Mouse (Mus musculus) E14TG2a.4 (cell line): ENCODE data around the gene Hmga2.

Experiments used
- H3K27me3 ChIP-seq: 2 replicates; pipeline ENCODE4 v1.6.1; 2014; ENCODE audit warnings: low read length, control low read depth; ENCODE audit not compliant: insufficient read depth
- H3K36me3 ChIP-seq: 2 replicates; pipeline ENCODE4 v1.6.1; 2014; ENCODE audit warnings: low read length, control low read depth; ENCODE audit not compliant: insufficient read depth
- H3K4me1 ChIP-seq: replicated peaks from 2 replicates; pipeline ENCODE4 v1.6.1; 2014; ENCODE audit warnings: low read depth, low read length, control low read depth
- H3K4me3 ChIP-seq: replicated peaks from 2 replicates; pipeline ENCODE4 v1.5.1; 2014; ENCODE audit warnings: mild to moderate bottlenecking, low read length
- H3K9me3 ChIP-seq: 2 replicates; pipeline ENCODE4 v1.6.1; 2014; ENCODE audit warnings: low read length, control low read depth
- CTCF ChIP-seq: conservative IDR thresholded peaks from 2 replicates; pipeline ENCODE4 v1.5.1; 2014; ENCODE audit warnings: low read length
- NANOG ChIP-seq: IDR thresholded peaks from 2 replicates; pipeline ENCODE4 v1.6.1; 2014; ENCODE audit warnings: borderline replicate concordance, low read length, mixed read lengths
- POU5F1 ChIP-seq: IDR thresholded peaks from 2 replicates; pipeline ENCODE4 v1.6.1; 2014; ENCODE audit warnings: low read length, borderline replicate concordance

The Hmga2 gene

GRCm38 (mm10) chr10:120418211-120418610 lies 58.1 kb downstream of the Hmga2 start:
- no peak overlapping the region for H3K4me3 ChIP-seq
- H3K4me1 ChIP-seq = peaks cover 32% of the 10 kb centered on the region
- H3K36me3 ChIP-seq = no peaks in the 10 kb centered on the region
- no peak for TF ChIP-seq POU5F1
- no peak for TF ChIP-seq NANOG
- no peak for TF ChIP-seq CTCF
- H3K27me3 ChIP-seq = peaks cover 45% of the 10 kb centered on the region
- no peaks in the 10 kb centered on the region for H3K9me3 ChIP-seq

GRCm38 (mm10) chr10:120417488-120418118 lies 58.7 kb downstream of the Hmga2 start:
- Histone ChIP-seq H3K27me3 (peaks cover 47% of the 10 kb centered on the region), H3K4me3 (no peak overlapping the region), H3K4me1 (peaks cover 30% of the 10 kb centered on the region), H3K36me3 (no peaks in the 10 kb centered on the region), H3K9me3 (no peaks in the 10 kb centered on the region)
- TF ChIP-seq POU5F1 (no peak), NANOG (no peak), CTCF (no peak)

DNA sequence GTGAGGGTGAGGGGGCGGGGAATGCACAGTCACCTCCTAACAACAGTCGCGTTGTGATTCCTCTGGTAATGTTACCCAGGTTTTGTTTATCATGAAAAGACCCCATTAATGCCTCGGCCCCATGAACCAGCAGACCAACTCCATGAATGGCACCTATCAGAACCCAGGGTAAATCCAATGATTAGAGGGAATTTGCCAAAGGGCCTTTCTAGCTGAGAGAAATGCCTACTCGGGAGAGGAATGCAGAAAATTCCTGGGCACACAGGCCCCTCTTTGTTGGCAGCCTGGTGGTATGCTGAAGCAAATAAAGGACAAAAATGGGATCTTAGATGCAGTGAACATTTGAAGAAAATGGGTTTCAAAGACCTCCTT lies 59.2 kb downstream of the Hmga2 start:
- Histone ChIP-seq H3K4me1 (peaks cover 27% of the 10 kb centered on the region), H3K36me3 (no peaks in the 10 kb centered on the region), H3K4me3 (no peak overlapping the region), H3K27me3 (peaks cover 42% of the 10 kb centered on the region), H3K9me3 (no peaks in the 10 kb centered on the region)
- no peak for TF ChIP-seq CTCF
- TF ChIP-seq NANOG = no peak
- no peak for TF ChIP-seq POU5F1

DNA sequence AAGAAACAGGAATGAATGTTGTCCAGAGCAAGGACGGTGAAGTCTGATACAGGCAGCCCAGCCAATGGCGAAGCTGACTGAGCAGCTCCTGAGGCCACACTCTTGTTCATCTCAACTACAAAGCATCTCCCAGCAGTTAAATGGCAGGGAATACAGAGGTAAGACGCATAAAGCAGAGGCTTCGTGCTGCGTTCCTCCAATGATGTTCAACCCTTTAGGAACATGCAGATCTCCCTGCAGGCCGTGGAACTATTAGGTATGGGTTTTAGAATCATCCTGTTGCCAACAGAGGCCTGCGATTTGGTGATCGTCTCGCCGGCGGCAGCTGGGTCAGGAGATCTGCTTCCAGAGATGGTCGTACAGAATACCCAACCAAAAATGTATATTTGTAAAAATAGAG lies 59.6 kb downstream of the Hmga2 start:
- no peak overlapping the region for H3K4me3 ChIP-seq
- TF ChIP-seq CTCF = no peak
- H3K36me3 ChIP-seq = no peaks in the 10 kb centered on the region
- no peaks in the 10 kb centered on the region for H3K9me3 ChIP-seq
- peaks cover 41% of the 10 kb centered on the region for H3K27me3 ChIP-seq
- H3K4me1 ChIP-seq = peaks cover 25% of the 10 kb centered on the region

DNA sequence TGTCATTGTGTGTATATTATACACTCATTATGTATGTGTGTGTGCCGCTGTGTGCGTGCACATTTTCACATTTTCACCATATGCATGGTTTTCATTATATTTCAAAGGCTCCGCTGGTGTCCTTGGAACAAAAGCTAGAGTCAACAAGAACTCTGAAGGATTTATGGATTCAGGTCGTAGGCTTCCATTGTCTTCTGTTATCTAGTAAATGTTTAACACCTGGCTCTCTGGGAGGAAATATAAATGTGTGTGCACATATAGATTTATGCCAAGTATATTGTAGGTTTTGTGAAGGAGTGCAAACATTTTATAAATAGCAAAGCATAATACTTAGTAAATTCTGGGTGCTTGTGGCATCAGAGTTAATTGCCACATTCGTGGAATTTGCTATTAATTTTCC lies 64.1 kb downstream of the Hmga2 start:
- H3K27me3 ChIP-seq = peaks cover 53% of the 10 kb centered on the region
- TF ChIP-seq NANOG (no peak), POU5F1 (no peak), CTCF (no peak)
- peaks cover 21% of the 10 kb centered on the region for H3K4me1 ChIP-seq
- H3K4me3 ChIP-seq = no peak overlapping the region
- H3K36me3 ChIP-seq = no peaks in the 10 kb centered on the region
- no peaks in the 10 kb centered on the region for H3K9me3 ChIP-seq

DNA sequence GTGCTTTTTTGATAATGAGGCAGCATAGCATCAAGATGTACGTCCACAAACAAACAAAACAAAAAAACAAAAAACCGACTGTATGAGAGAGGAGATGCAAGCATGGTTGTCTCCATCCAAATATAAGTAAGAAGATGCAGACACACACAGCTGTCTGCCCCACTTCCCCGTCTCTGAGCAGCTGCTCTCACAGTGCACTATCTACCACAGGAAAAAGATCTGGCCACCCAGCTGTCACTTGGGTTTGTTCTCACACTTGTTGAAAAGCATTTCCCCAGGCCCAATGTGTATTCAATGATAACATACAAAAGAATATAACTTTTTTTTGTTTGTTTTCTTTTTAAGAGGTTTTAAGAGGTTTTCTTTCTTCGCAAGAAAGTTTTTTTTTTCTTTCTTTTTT lies 65.3 kb downstream of the Hmga2 start:
- H3K27me3 ChIP-seq = peaks cover 48% of the 10 kb centered on the region
- no peak for TF ChIP-seq CTCF
- TF ChIP-seq POU5F1 = no peak
- no peak for TF ChIP-seq NANOG

GRCm38 (mm10) chr10:120409131-120409530 lies 67.1 kb downstream of the Hmga2 start:
- no peak for TF ChIP-seq POU5F1
- TF ChIP-seq NANOG = no peak
- TF ChIP-seq CTCF = no peak
- peaks cover 32% of the 10 kb centered on the region for H3K27me3 ChIP-seq
- no peaks in the 10 kb centered on the region for H3K36me3 ChIP-seq
- no peaks in the 10 kb centered on the region for H3K9me3 ChIP-seq
- peaks cover 7% of the 10 kb centered on the region; the same call in 1 of the 2 replicates for H3K4me1 ChIP-seq
- no peak overlapping the region for H3K4me3 ChIP-seq

More for the DNA sequence above, 65.3 kb downstream of the Hmga2 start:
- no peaks in the 10 kb centered on the region for H3K9me3 ChIP-seq
- no peaks in the 10 kb centered on the region for H3K36me3 ChIP-seq
- no peak overlapping the region for H3K4me3 ChIP-seq
- H3K4me1 ChIP-seq = peaks cover 15% of the 10 kb centered on the region

GRCm38 (mm10) chr10:120407230-120407629 lies 69.0 kb downstream of the Hmga2 start:
- H3K27me3 ChIP-seq = peaks cover 25% of the 10 kb centered on the region
- H3K36me3 ChIP-seq = no peaks in the 10 kb centered on the region
- no peaks in the 10 kb centered on the region for H3K4me1 ChIP-seq
- TF ChIP-seq NANOG = no peak
- no peak for TF ChIP-seq CTCF
- no peak for TF ChIP-seq POU5F1
- H3K4me3 ChIP-seq = no peak overlapping the region
- no peaks in the 10 kb centered on the region for H3K9me3 ChIP-seq

DNA sequence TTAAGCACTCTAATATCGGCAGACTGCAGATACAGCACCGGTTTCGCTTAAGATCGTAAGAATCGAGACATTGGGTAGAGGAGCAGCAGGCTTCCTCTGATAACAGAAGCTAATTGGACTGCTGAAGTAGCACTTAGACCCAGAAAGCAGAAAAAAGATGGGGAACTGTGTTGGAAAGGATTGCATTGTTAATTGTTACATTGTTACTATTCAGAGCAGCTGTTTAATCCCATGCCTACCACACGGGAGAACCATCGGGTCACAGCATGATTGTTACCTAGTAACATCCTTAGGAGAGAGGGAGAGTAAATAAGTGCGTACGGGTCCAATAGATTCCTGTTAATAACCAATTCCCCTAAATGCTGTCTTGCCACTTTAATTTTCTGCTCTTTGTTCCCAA lies 70.2 kb downstream of the Hmga2 start:
- no peak for TF ChIP-seq NANOG
- TF ChIP-seq CTCF = no peak
- no peak for TF ChIP-seq POU5F1
- no peak overlapping the region for H3K4me3 ChIP-seq
- H3K4me1 ChIP-seq = no peaks in the 10 kb centered on the region
- peaks cover 21% of the 10 kb centered on the region for H3K27me3 ChIP-seq
- H3K36me3 ChIP-seq = no peaks in the 10 kb centered on the region
- H3K9me3 ChIP-seq = no peaks in the 10 kb centered on the region
